Mouse (Mus musculus): ENCODE results near the gene Zic2. TPM values are rescaled to one million over a fixed set of nuclear protein-coding genes. Genes with fewer than 3 reads are reported as not detected.

The Zic2 gene
- total and polyA plus RNA-seq, 2 experiments, result not detected

DNA sequence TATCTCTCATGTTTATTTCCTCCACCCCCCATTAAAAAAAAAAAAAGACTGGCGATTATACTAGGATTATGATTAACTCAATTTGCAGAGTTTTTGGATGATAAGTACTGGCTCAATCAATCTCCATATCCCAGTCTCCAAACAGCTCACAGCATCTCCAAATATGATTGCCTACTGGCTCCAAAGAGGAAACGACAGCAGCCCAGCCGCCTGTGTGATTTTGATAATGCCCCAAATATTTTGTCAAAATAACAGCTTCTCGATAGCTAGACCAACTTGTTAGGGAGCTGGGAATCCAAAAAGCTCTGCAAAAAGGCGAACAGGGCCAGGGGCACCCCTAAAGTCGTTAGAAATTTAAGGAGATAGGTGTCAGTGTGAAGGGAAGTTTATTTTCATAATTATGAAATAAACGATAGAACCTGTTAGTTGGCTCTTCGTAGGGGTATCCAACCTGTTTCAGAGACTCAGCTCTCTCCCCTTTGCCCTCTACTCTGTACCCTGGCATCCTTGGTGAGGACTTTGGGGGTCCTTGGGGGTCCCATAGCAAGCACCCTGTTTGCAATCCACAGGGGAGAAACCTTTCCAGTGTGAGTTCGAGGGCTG is 2.8 kb downstream of the Zic2 start:
- peaks cover 34% of the 10 kb centered on the region for H3K27me3 ChIP-seq (ENCODE audit: control insufficient read depth, insufficient read depth, low read length)
- WGBS, result 4% methylated on average over 9 of the region's 9 CpGs
- no peak for DNase-seq (ENCODE audit: extremely low read depth, low read depth, low spot score)

GRCm38 (mm10) chr14:122478574-122479011 is 3.4 kb downstream of the Zic2 start:
- H3K79me2 ChIP-seq (ENCODE audit: control insufficient read depth, insufficient read depth, low read length), result no peaks in the 10 kb centered on the region
- H3K4me1 ChIP-seq (ENCODE audit: control insufficient read depth, insufficient read depth, low read length), result no peaks in the 10 kb centered on the region
- WGBS, result 2% methylated on average over 22 of the region's 22 CpGs
- DNase-seq (ENCODE audit: extremely low read depth, low read depth, low spot score), result no peak
- H3K4me3 ChIP-seq (ENCODE audit: insufficient read depth, low read depth, low read length), result no peak overlapping the region
- TF ChIP-seq POLR2A (IDR thresholded peaks at IDR 0.05; ENCODE audit: extremely low read depth, insufficient read depth, low read length) (no peak), CTCF (IDR thresholded peaks at IDR 0.05; ENCODE audit: low read depth, low read length) (no peak)
- H3K27ac ChIP-seq (replicated peaks; ENCODE audit: insufficient read depth, low read depth, low read length), result no peak overlapping the region
- H3K36me3 ChIP-seq (ENCODE audit: control insufficient read depth, insufficient read depth, low read length), result no peaks in the 10 kb centered on the region
- H3K9ac ChIP-seq (ENCODE audit: low read depth, low read length), result no peak overlapping the region
- H3K27me3 ChIP-seq (ENCODE audit: control insufficient read depth, insufficient read depth, low read length), result peaks cover 32% of the 10 kb centered on the region

More for the DNA sequence above, 2.8 kb downstream of the Zic2 start:
- no peaks in the 10 kb centered on the region for H3K36me3 ChIP-seq (ENCODE audit: control insufficient read depth, insufficient read depth, low read length)
- no peaks in the 10 kb centered on the region for H3K79me2 ChIP-seq (ENCODE audit: control insufficient read depth, insufficient read depth, low read length)
- H3K27ac ChIP-seq (replicated peaks; ENCODE audit: insufficient read depth, low read depth, low read length), result no peak overlapping the region
- TF ChIP-seq CTCF (IDR thresholded peaks at IDR 0.05; ENCODE audit: low read depth, low read length) (no peak), POLR2A (IDR thresholded peaks at IDR 0.05; ENCODE audit: extremely low read depth, insufficient read depth, low read length) (no peak)
- H3K9ac ChIP-seq (ENCODE audit: low read depth, low read length), result no peak overlapping the region
- no peak overlapping the region for H3K4me3 ChIP-seq (ENCODE audit: insufficient read depth, low read depth, low read length)
- no peaks in the 10 kb centered on the region for H3K4me1 ChIP-seq (ENCODE audit: control insufficient read depth, insufficient read depth, low read length)

DNA sequence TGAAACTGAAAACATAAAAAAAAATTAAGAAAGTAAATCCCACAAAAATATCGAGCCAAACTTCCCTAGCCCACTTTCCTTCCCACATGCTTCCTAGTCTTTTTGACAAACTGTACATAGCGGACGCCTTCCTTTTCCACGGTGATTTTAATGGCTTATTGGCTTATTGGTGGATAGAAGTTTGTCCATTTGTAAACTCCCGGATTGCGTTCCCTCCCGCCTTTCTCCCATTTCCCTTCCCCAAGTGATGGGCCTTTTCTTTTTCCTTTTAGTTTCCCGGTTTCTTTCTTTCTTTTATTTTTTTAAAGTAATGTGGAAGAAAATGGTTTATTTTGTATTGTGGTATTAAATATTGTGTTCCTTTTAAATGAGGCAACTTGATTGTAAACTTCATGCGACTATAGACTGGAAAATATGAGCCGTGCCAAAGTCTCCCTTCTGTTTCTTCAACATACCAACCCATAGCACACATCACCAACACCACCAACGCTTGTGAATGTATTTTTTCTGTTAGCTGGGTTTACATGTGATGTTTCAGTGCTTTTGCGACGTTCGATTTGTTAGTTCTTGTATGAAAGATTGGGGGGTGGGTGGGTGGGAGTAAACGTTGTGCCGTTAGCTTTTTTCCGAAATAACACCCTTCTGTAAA is 4.3 kb downstream of the Zic2 start:
- Histone ChIP-seq H3K27ac (replicated peaks; ENCODE audit: insufficient read depth, low read depth, low read length) (no peak overlapping the region), H3K36me3 (ENCODE audit: control insufficient read depth, insufficient read depth, low read length) (no peaks in the 10 kb centered on the region), H3K9ac (ENCODE audit: low read depth, low read length) (no peak overlapping the region), H3K79me2 (ENCODE audit: control insufficient read depth, insufficient read depth, low read length) (no peaks in the 10 kb centered on the region), H3K4me3 (ENCODE audit: insufficient read depth, low read depth, low read length) (no peak overlapping the region), H3K4me1 (ENCODE audit: control insufficient read depth, insufficient read depth, low read length) (no peaks in the 10 kb centered on the region), H3K27me3 (ENCODE audit: control insufficient read depth, insufficient read depth, low read length) (peaks cover 38% of the 10 kb centered on the region)
- DNase-seq (ENCODE audit: extremely low read depth, low read depth, low spot score), result no peak
- 28% methylated on average over 17 of the region's 17 CpGs for WGBS
- TF ChIP-seq CTCF (IDR thresholded peaks at IDR 0.05; ENCODE audit: low read depth, low read length) (no peak), POLR2A (IDR thresholded peaks at IDR 0.05; ENCODE audit: extremely low read depth, insufficient read depth, low read length) (no peak)

- TF ChIP-seq POLR2A (IDR thresholded peaks at IDR 0.05; ENCODE audit: extremely low read depth, insufficient read depth, low read length) (no peak), CTCF (IDR thresholded peaks at IDR 0.05; ENCODE audit: low read depth, low read length) (no peak)
- no peak overlapping the region for H3K27ac ChIP-seq (replicated peaks; ENCODE audit: insufficient read depth, low read depth, low read length)
- DNase-seq (ENCODE audit: extremely low read depth, low read depth, low spot score), result no peak
- H3K79me2 ChIP-seq (ENCODE audit: control insufficient read depth, insufficient read depth, low read length), result no peaks in the 10 kb centered on the region
- H3K9ac ChIP-seq (ENCODE audit: low read depth, low read length), result no peak overlapping the region
- WGBS, result 15% methylated on average over 2 of the region's 2 CpGs
- no peaks in the 10 kb centered on the region for H3K36me3 ChIP-seq (ENCODE audit: control insufficient read depth, insufficient read depth, low read length)
- H3K4me1 ChIP-seq (ENCODE audit: control insufficient read depth, insufficient read depth, low read length), result no peaks in the 10 kb centered on the region
- peaks cover 39% of the 10 kb centered on the region for H3K27me3 ChIP-seq (ENCODE audit: control insufficient read depth, insufficient read depth, low read length)
- H3K4me3 ChIP-seq (ENCODE audit: insufficient read depth, low read depth, low read length), result no peak overlapping the region
These were observed 5.1 kb downstream of the Zic2 start for GRCm38 (mm10) chr14:122480355-122480754.

- no peak for TF ChIP-seq POLR2A (IDR thresholded peaks at IDR 0.05; ENCODE audit: extremely low read depth, insufficient read depth, low read length)
- TF ChIP-seq CTCF (IDR thresholded peaks at IDR 0.05; ENCODE audit: low read depth, low read length), result no peak
- no peak for DNase-seq (ENCODE audit: extremely low read depth, low read depth, low spot score)
- H3K27ac ChIP-seq (replicated peaks; ENCODE audit: insufficient read depth, low read depth, low read length), result no peak overlapping the region
- H3K9ac ChIP-seq (ENCODE audit: low read depth, low read length), result no peak overlapping the region
- 4% methylated on average over 15 of the region's 15 CpGs for WGBS
- H3K79me2 ChIP-seq (ENCODE audit: control insufficient read depth, insufficient read depth, low read length), result no peaks in the 10 kb centered on the region
- H3K4me1 ChIP-seq (ENCODE audit: control insufficient read depth, insufficient read depth, low read length), result no peaks in the 10 kb centered on the region
- no peaks in the 10 kb centered on the region for H3K36me3 ChIP-seq (ENCODE audit: control insufficient read depth, insufficient read depth, low read length)
- no peak overlapping the region for H3K4me3 ChIP-seq (ENCODE audit: insufficient read depth, low read depth, low read length)
- H3K27me3 ChIP-seq (ENCODE audit: control insufficient read depth, insufficient read depth, low read length), result peaks cover 31% of the 10 kb centered on the region
These were observed 5.9 kb downstream of the Zic2 start for GRCm38 (mm10) chr14:122481181-122481580.
